Mouse (Mus musculus): Measurements from ENCODE around the gene Drg2. TPM values are rescaled to one million over a fixed set of nuclear protein-coding genes. Genes with fewer than 3 reads are reported as not detected.
A peak's percentile ranks its signal among the peaks of the same experiment; 100 is the strongest.

Gene Drg2
- polyA plus RNA-seq, 1 experiment from 2014 or later, result 95.6 TPM

DNA sequence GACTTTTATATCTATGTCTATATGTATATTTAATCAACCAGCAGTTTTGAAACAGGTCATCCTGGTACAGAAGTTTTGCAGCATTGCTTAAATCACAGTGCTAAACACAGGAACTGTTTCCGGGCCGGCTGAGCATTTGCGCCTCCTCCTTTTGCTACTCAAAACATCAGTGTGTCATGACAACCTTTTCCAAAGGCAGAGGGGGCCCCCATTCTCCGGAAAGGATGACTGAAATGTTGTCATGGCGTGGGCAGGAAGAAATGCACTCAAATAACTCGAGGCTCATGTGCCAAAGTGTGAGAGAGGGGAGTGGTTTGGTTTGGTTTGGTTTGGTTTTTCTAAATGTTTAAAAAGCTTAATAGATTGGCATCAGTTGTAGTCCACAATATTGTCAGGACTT, 11.5 kb upstream of the Drg2 start:
- Histone ChIP-seq H3K27ac (ENCODE audit: low read depth, low read length) (no peak overlapping the region), H3K36me3 (ENCODE audit: control insufficient read depth, insufficient read depth, low read length) (peaks cover 36% of the 10 kb centered on the region), H3K27me3 (ENCODE audit: control insufficient read depth, insufficient read depth, low read length) (no peaks in the 10 kb centered on the region), H3K9me3 (ENCODE audit: control insufficient read depth, low read length) (no peaks in the 10 kb centered on the region), H3K4me2 (ENCODE audit: low read depth, low read length) (no peak overlapping the region), H3K4me1 (ENCODE audit: control insufficient read depth, insufficient read depth, low read length) (no peaks in the 10 kb centered on the region), H3K9ac (replicated peaks; ENCODE audit: low read depth, low read length) (no peak overlapping the region), H3K4me3 (ENCODE audit: low read depth, low read length) (no peak overlapping the region)
- WGBS, result 88% methylated on average over 6 of the region's 6 CpGs
- ATAC-seq (ENCODE audit: low read depth), result no peak

DNA sequence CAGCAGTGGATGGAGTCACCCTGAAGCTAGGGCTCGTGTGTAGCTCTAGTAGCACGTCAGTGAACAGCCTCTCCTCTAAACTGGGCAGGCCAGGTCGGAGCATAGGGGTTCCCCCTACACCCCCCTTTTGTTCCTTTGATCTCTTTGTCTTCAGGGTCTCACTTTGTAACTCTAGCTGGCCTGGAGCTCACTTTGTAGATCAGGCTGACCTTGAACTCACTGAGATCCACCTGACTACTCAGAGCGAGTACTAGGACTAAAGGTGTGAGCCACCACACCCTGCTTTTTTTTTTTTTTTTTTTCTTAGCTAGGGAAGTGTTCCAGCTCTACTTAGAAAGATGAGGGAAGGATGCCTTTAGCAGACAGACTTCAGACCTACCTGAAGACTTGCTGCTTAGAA, 10.4 kb upstream of the Drg2 start:
- Histone ChIP-seq H3K4me3 (ENCODE audit: low read depth, low read length) (no peak overlapping the region), H3K9ac (replicated peaks; ENCODE audit: low read depth, low read length) (no peak overlapping the region), H3K36me3 (ENCODE audit: control insufficient read depth, insufficient read depth, low read length) (peaks cover 28% of the 10 kb centered on the region; the same call in 1 of the 2 replicates), H3K9me3 (ENCODE audit: control insufficient read depth, low read length) (no peaks in the 10 kb centered on the region), H3K4me1 (ENCODE audit: control insufficient read depth, insufficient read depth, low read length) (no peaks in the 10 kb centered on the region), H3K27me3 (ENCODE audit: control insufficient read depth, insufficient read depth, low read length) (no peaks in the 10 kb centered on the region), H3K27ac (ENCODE audit: low read depth, low read length) (no peak overlapping the region), H3K4me2 (ENCODE audit: low read depth, low read length) (no peak overlapping the region)
- 70% methylated on average over 4 of the region's 4 CpGs for WGBS
- no peak for ATAC-seq (ENCODE audit: low read depth)

DNA sequence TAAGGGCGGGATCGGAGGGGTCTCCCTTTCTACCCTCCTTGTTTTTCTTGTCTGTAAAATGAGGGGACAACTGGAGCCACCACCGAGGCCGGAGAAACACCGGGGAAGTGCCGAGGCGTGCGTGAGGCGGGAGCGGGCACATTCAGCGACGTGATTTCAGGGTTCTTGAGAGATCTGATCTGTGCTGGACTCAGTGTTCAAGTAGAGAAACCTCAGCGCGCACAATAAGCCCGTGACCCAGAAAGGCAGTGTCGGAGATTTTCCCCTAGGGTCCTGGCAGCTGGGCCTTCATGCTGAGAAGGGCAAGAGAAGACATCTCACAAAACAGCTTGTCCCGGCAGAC, 325 bp downstream of the Drg2 start:
- peaks cover 22% of the 10 kb centered on the region; the same call in 1 of the 2 replicates for H3K36me3 ChIP-seq (ENCODE audit: control insufficient read depth, insufficient read depth, low read length)
- ATAC-seq (ENCODE audit: low read depth), result peak; percentile 28; the same call in 1 of the 2 replicates
- peak overlapping the region; percentile 53 for H3K4me3 ChIP-seq (ENCODE audit: low read depth, low read length)
- WGBS, result under 1% methylated on average over 17 of the region's 17 CpGs
- H3K9me3 ChIP-seq (ENCODE audit: control insufficient read depth, low read length), result no peaks in the 10 kb centered on the region
- no peaks in the 10 kb centered on the region for H3K27me3 ChIP-seq (ENCODE audit: control insufficient read depth, insufficient read depth, low read length)
- H3K27ac ChIP-seq (ENCODE audit: low read depth, low read length), result peak overlapping the region; percentile 1; the same call in 1 of the 2 replicates
- H3K4me2 ChIP-seq (ENCODE audit: low read depth, low read length), result peak overlapping the region; percentile 77
- H3K9ac ChIP-seq (replicated peaks; ENCODE audit: low read depth, low read length), result peak overlapping the region; percentile 66
- H3K4me1 ChIP-seq (ENCODE audit: control insufficient read depth, insufficient read depth, low read length), result peaks cover 5% of the 10 kb centered on the region

DNA sequence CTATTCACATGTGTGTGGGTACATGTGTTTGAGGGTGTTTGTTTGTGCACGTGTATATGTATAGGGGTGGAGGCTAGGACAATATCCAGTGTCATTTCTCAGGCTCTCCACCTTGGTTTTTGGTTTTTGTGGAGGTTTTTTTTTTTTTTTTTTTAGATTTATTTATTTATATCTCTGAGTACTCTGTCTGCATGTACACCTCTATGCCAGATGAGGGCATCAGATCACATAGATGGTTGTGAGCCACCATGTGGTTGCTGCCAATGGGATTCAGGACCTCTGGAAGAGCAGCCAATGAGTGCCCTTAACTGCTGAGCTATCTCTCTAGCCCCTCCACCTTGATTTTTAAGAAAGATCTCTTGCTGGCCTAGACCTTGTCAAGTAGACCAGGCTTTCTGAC, 3.6 kb downstream of the Drg2 start:
- Histone ChIP-seq H3K27ac (ENCODE audit: low read depth, low read length) (no peak overlapping the region), H3K27me3 (ENCODE audit: control insufficient read depth, insufficient read depth, low read length) (no peaks in the 10 kb centered on the region), H3K4me3 (ENCODE audit: low read depth, low read length) (no peak overlapping the region), H3K36me3 (ENCODE audit: control insufficient read depth, insufficient read depth, low read length) (peaks cover 52% of the 10 kb centered on the region), H3K4me1 (ENCODE audit: control insufficient read depth, insufficient read depth, low read length) (peaks cover 5% of the 10 kb centered on the region), H3K9ac (replicated peaks; ENCODE audit: low read depth, low read length) (no peak overlapping the region), H3K4me2 (ENCODE audit: low read depth, low read length) (no peak overlapping the region), H3K9me3 (ENCODE audit: control insufficient read depth, low read length) (no peaks in the 10 kb centered on the region)
- 100% methylated on average over 1 of the region's 1 CpGs for WGBS
- ATAC-seq (ENCODE audit: low read depth), result no peak

DNA sequence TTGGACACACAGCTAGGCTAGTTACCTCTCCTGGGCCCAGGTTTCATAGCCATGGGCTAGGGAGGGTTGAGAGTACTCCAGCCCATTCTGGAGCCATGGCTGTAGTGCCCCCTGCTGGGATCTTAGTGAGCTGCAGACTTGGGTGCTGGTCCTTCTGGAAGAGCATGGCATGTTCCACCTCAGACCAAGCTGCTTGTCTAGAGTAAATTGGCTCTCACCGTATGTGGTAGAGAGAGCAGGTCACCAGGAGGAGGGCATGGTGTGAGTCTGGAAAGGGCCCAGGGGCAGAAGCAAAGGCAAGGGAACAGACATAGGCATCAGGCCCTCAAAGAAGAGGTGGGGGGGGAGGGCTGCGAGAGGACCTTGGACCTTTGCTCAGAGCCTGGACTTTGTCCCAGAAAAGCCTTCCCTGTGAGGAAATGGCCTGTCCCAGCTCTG, 11.6 kb downstream of the Drg2 start:
- H3K27ac ChIP-seq (ENCODE audit: low read depth, low read length), result no peak overlapping the region
- no peaks in the 10 kb centered on the region for H3K27me3 ChIP-seq (ENCODE audit: control insufficient read depth, insufficient read depth, low read length)
- no peak for ATAC-seq (ENCODE audit: low read depth)
- no peak overlapping the region for H3K4me2 ChIP-seq (ENCODE audit: low read depth, low read length)
- H3K36me3 ChIP-seq (ENCODE audit: control insufficient read depth, insufficient read depth, low read length), result peaks cover 60% of the 10 kb centered on the region
- H3K4me1 ChIP-seq (ENCODE audit: control insufficient read depth, insufficient read depth, low read length), result no peaks in the 10 kb centered on the region
- no peak overlapping the region for H3K9ac ChIP-seq (replicated peaks; ENCODE audit: low read depth, low read length)
- no peaks in the 10 kb centered on the region for H3K9me3 ChIP-seq (ENCODE audit: control insufficient read depth, low read length)
- WGBS, result 98% methylated on average over 2 of the region's 2 CpGs
- no peak overlapping the region for H3K4me3 ChIP-seq (ENCODE audit: low read depth, low read length)

DNA sequence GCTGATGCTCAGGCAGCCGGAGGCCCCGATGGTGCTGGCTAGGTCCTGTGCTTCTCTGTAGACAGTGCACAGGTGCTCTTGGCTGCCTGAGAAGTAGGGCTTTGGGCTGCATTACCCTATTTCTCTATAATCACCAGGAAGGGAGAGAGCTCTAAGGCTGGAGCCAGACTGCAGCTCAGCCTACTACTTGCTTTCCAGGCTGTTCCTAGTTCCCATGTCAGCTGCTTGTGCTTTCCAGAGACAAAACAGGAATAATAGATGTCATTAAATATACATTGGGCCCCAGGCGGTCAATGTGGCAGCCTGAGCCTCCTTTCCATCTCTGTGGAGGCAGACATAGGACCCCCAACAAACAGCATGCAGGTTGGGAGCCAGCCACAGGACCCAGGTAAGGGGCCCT, 14.6 kb downstream of the Drg2 start, which contains the start of gene Myo15:
TSS of gene Myo15 (plus strand) at position 301 of the 400 bp plus-strand sequence.
- H3K9ac ChIP-seq (replicated peaks; ENCODE audit: low read depth, low read length), result no peak within 1 kb of the TSS
- WGBS, result 85% methylated on average over 3 of the region's 3 CpGs
- H3K27me3 ChIP-seq (ENCODE audit: control insufficient read depth, insufficient read depth, low read length), result no peaks in the 10 kb centered on the region
- no peaks in the 10 kb centered on the region for H3K4me1 ChIP-seq (ENCODE audit: control insufficient read depth, insufficient read depth, low read length)
- no peak for ATAC-seq (ENCODE audit: low read depth)
- H3K36me3 ChIP-seq (ENCODE audit: control insufficient read depth, insufficient read depth, low read length), result peaks cover 39% of the 10 kb centered on the region
- H3K27ac ChIP-seq (ENCODE audit: low read depth, low read length), result no peak within 1 kb of the TSS
- H3K4me3 ChIP-seq (ENCODE audit: low read depth, low read length), result no peak within 1 kb of the TSS
- H3K9me3 ChIP-seq (ENCODE audit: control insufficient read depth, low read length), result no peaks in the 10 kb centered on the region
- no peak within 1 kb of the TSS for H3K4me2 ChIP-seq (ENCODE audit: low read depth, low read length)

DNA sequence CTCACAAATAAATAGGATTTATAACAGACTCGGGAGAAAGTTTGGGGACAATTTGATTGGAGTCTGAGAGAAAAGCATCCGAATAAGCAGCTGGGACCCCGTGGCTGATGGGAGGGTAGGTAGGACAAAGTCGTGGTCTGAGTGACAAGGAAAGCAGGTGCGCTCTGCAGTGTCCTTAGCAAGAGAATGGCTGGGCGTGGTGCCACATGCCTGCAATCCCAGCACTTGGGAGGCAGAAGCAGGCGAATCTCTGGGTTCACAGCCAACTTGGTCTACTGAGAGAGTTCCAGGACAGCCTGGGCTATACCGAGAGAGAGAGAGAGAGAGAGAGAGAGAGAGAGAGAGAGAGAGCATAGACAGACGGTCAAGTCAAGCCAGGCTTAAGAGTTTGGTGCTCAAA, 16.4 kb downstream of the Drg2 start:
- H3K27ac ChIP-seq (ENCODE audit: low read depth, low read length), result no peak overlapping the region
- no peaks in the 10 kb centered on the region for H3K27me3 ChIP-seq (ENCODE audit: control insufficient read depth, insufficient read depth, low read length)
- H3K4me3 ChIP-seq (ENCODE audit: low read depth, low read length), result no peak overlapping the region
- H3K4me2 ChIP-seq (ENCODE audit: low read depth, low read length), result no peak overlapping the region
- no peak overlapping the region for H3K9ac ChIP-seq (replicated peaks; ENCODE audit: low read depth, low read length)
- H3K9me3 ChIP-seq (ENCODE audit: control insufficient read depth, low read length), result no peaks in the 10 kb centered on the region
- no peaks in the 10 kb centered on the region for H3K4me1 ChIP-seq (ENCODE audit: control insufficient read depth, insufficient read depth, low read length)
- ATAC-seq (ENCODE audit: low read depth), result no peak
- 80% methylated on average over 9 of the region's 9 CpGs for WGBS
- H3K36me3 ChIP-seq (ENCODE audit: control insufficient read depth, insufficient read depth, low read length), result peaks cover 27% of the 10 kb centered on the region

DNA sequence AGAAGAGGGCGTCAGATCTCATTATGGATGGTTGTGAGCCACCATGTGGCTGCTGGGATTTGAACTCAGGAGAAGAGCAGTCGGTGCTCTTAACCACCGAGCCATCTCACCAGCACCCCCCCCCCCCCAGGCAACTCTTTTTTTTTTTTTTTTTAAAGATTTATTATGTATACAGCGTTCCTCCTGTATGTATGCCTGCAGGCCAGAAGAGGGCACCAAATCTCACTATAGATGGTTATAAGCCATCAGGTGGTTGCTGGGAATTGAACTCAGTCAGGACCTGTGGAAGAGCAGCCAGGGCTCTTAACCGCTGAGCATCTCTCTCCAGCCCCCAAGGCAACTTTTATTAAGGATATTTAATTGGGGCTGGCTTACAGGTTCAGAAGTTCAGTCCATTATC, 20.1 kb downstream of the Drg2 start:
- no peak overlapping the region for H3K4me3 ChIP-seq (ENCODE audit: low read depth, low read length)
- no peak overlapping the region for H3K4me2 ChIP-seq (ENCODE audit: low read depth, low read length)
- 90% methylated on average over 5 of the region's 5 CpGs for WGBS
- no peaks in the 10 kb centered on the region; the same call in none of the 2 replicates for H3K36me3 ChIP-seq (ENCODE audit: control insufficient read depth, insufficient read depth, low read length)
- H3K9me3 ChIP-seq (ENCODE audit: control insufficient read depth, low read length), result no peaks in the 10 kb centered on the region
- H3K4me1 ChIP-seq (ENCODE audit: control insufficient read depth, insufficient read depth, low read length), result no peaks in the 10 kb centered on the region
- H3K27ac ChIP-seq (ENCODE audit: low read depth, low read length), result no peak overlapping the region
- no peaks in the 10 kb centered on the region for H3K27me3 ChIP-seq (ENCODE audit: control insufficient read depth, insufficient read depth, low read length)
- ATAC-seq (ENCODE audit: low read depth), result no peak
- H3K9ac ChIP-seq (replicated peaks; ENCODE audit: low read depth, low read length), result no peak overlapping the region

DNA sequence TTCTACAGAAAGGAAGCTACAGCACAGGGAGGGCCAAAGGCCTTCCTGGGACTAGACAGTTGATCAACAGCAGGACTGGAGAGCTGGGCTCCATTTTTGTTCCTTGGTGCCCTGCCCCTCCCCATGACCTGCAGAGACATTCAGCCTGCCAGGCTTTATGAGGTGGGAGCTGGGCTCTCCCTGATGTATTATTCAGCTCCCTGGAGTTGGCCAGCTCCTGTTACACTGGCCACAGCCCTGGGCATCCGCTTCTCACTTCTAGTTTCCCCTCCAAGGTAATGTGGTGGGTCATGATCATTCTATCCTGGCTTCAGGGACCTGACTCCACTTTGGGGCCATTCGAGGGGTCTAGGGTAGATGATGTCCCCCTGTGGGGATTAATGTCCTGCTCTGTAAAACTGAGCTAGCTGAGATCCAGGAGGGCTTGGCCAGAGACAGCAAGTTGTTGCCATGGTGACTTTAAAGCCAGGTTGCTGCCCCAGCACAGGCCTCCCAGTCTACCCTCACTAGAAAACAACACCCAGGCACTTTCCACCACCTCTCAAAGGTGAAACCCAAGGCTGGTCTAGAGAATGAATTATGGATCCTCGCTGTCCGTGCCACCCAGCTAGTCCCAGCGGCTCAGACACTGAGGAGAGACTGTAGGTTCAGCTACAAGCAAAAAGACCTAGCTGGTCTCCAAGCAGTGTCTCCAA, 21.4 kb downstream of the Drg2 start:
- no peaks in the 10 kb centered on the region for H3K36me3 ChIP-seq (ENCODE audit: control insufficient read depth, insufficient read depth, low read length)
- no peak overlapping the region for H3K4me3 ChIP-seq (ENCODE audit: low read depth, low read length)
- ATAC-seq (ENCODE audit: low read depth), result no peak
- H3K9ac ChIP-seq (replicated peaks; ENCODE audit: low read depth, low read length), result no peak overlapping the region
- no peaks in the 10 kb centered on the region for H3K9me3 ChIP-seq (ENCODE audit: control insufficient read depth, low read length)
- 79% methylated on average over 5 of the region's 5 CpGs for WGBS
- no peak overlapping the region for H3K27ac ChIP-seq (ENCODE audit: low read depth, low read length)
- H3K4me2 ChIP-seq (ENCODE audit: low read depth, low read length), result no peak overlapping the region
- H3K4me1 ChIP-seq (ENCODE audit: control insufficient read depth, insufficient read depth, low read length), result no peaks in the 10 kb centered on the region
- H3K27me3 ChIP-seq (ENCODE audit: control insufficient read depth, insufficient read depth, low read length), result no peaks in the 10 kb centered on the region
